Mouse (Mus musculus) left cerebral cortex, adult 18-20 months (tissue): ENCODE measurements around the gene Phykpl. TPM values are rescaled to one million over a fixed set of nuclear protein-coding genes. Genes with fewer than 3 reads are reported as not detected.

Experiments used
- DNase-seq, 2 experiments: peaks; one replicate each; pipeline ENCODE4 v3.0.0; 2021 to 2022; ENCODE audit warnings: low spot score in 2 of 2, mixed read lengths in 1 of 2
- total RNA-seq, 2 experiments: library from RNA; stranded (reverse); gene quantifications; 2 replicates each; pipeline ENCODE4 v1.2.3; 2021

Gene Phykpl
- total RNA-seq, 2 experiments from 2014 or later = 6.7 to 7.1 TPM

GRCm38 (mm10) chr11:51643202-51643601 is 58.6 kb downstream of the Phykpl start:
- DNase-seq = no peak

GRCm38 (mm10) chr11:51643761-51644160 is 59.2 kb downstream of the Phykpl start:
- no peak for DNase-seq

- DNase-seq = no peak
Observed at GRCm38 (mm10) chr11:51644217-51644616, 59.7 kb downstream of the Phykpl start.

- DNase-seq = no peak
Observed at GRCm38 (mm10) chr11:51645293-51645692, 60.7 kb downstream of the Phykpl start.

GRCm38 (mm10) chr11:51646245-51646644 is 61.7 kb downstream of the Phykpl start:
- DNase-seq = no peak

GRCm38 (mm10) chr11:51646751-51647667 is 62.5 kb downstream of the Phykpl start:
- peak in 1 of 2 experiments; percentile 38 for DNase-seq

- no peak for DNase-seq
Observed at GRCm38 (mm10) chr11:51648566-51648965, 64.0 kb downstream of the Phykpl start.

- no peak for DNase-seq
Observed at GRCm38 (mm10) chr11:51649111-51649888, 64.7 kb downstream of the Phykpl start.

- DNase-seq = peak; percentile 24 to 47
Observed at GRCm38 (mm10) chr11:51649889-51650199, 65.3 kb downstream of the Phykpl start.

GRCm38 (mm10) chr11:51650261-51650660 is 65.7 kb downstream of the Phykpl start:
- DNase-seq = no peak

- peak; percentile 31 to 38 for DNase-seq
Observed at GRCm38 (mm10) chr11:51650691-51651515, 66.3 kb downstream of the Phykpl start, which contains the start of the genes N4bp3 and D930048N14Rik. N4bp3 (minus strand) TSS chr11:51650842. D930048N14Rik (plus strand) TSS chr11:51650954.

GRCm38 (mm10) chr11:51652889-51653418 is 68.4 kb downstream of the Phykpl start:
- no peak for DNase-seq

- no peak for DNase-seq
Observed at GRCm38 (mm10) chr11:51653736-51654135, 69.2 kb downstream of the Phykpl start.

Other genes with a start within 250 kb of the Phykpl start
- gene Hnrnpab, start 22.1 kb downstream of the Phykpl start, total RNA-seq = 100 to 1,000 TPM; 132 TPM
- 10 to 100 TPM; 44.8 to 48.4 TPM for gene Nhp2, start 35.0 kb downstream of the Phykpl start, total RNA-seq
- 10 to 100 TPM; 59.9 to 60.3 TPM for gene Rmnd5b, start 51.1 kb downstream of the Phykpl start, total RNA-seq
- gene N4bp3, start 66.1 kb downstream of the Phykpl start, total RNA-seq = 10 to 100 TPM; 15.2 to 19.0 TPM
- 1 to 10 TPM; 2.1 to 2.2 TPM for gene D930048N14Rik, start 66.2 kb downstream of the Phykpl start, total RNA-seq
- 10 to 100 TPM; 37.3 to 37.8 TPM for gene 0610009B22Rik, start 104.1 kb downstream of the Phykpl start, total RNA-seq
- gene Sec24a, start 178.9 kb downstream of the Phykpl start, total RNA-seq = 10 to 100 TPM; 17.3 to 18.7 TPM
- gene Sar1b, start 178.9 kb downstream of the Phykpl start, total RNA-seq = 10 to 100 TPM; 67.7 to 71.7 TPM